Mouse (Mus musculus) liver, adult 2 months (tissue): ENCODE data around the gene Prkab2. TPM values are rescaled to one million over a fixed set of nuclear protein-coding genes. Genes with fewer than 3 reads are reported as not detected.

Experiments
- DNase-seq: peaks from one replicate; pipeline ENCODE4 v3.0.0-alpha.2; 2011; ENCODE audit warnings: low read depth, low spot score; ENCODE audit errors: extremely low read depth
- H3K27ac ChIP-seq: fragments of 200-500 bp; replicated peaks from 2 replicates; pipeline ENCODE4 v1.5.1; 2012; ENCODE audit warnings: low read depth, mild to moderate bottlenecking, control low read depth, inconsistent platforms, low read length; ENCODE audit not compliant: insufficient read depth
- H3K27me3 ChIP-seq: fragments of 200-500 bp; 2 replicates; pipeline ENCODE4 v1.6.1; 2012; ENCODE audit warnings: mild to moderate bottlenecking, moderate library complexity, low read length, inconsistent platforms; ENCODE audit not compliant: control insufficient read depth, insufficient read depth
- H3K36me3 ChIP-seq: fragments of 200-500 bp; 2 replicates; pipeline ENCODE4 v1.6.1; 2012; ENCODE audit warnings: low read length, inconsistent platforms; ENCODE audit not compliant: control insufficient read depth, insufficient read depth
- H3K4me1 ChIP-seq: fragments of 200-500 bp; 2 replicates; pipeline ENCODE4 v1.6.1; 2011; ENCODE audit warnings: low read length; ENCODE audit not compliant: control insufficient read depth, insufficient read depth
- H3K4me3 ChIP-seq: fragments of 200-500 bp; 2 replicates; pipeline ENCODE4 v1.5.1; 2011; ENCODE audit warnings: low read depth, mild to moderate bottlenecking, control low read depth, low read length, moderate library complexity; ENCODE audit not compliant: insufficient read depth
- H3K79me2 ChIP-seq: fragments of 200-500 bp; 2 replicates; pipeline ENCODE4 v1.6.1; 2012; ENCODE audit warnings: inconsistent platforms, mild to moderate bottlenecking, low read length, moderate library complexity; ENCODE audit not compliant: control insufficient read depth, insufficient read depth
- H3K9ac ChIP-seq: fragments of 200-500 bp; 2 replicates; pipeline ENCODE4 v1.6.1; 2012; ENCODE audit warnings: low read depth, mild to moderate bottlenecking, control low read depth, inconsistent platforms, low read length
- CTCF ChIP-seq: fragments of 200-500 bp; IDR thresholded peaks from 2 replicates; pipeline ENCODE4 v1.5.1; 2011; ENCODE audit warnings: low read depth, low read length, control low read depth
- POLR2A ChIP-seq: fragments of 200-500 bp; IDR thresholded peaks from 2 replicates; pipeline ENCODE4 v1.6.1; 2011; ENCODE audit warnings: low read length, control low read depth; ENCODE audit not compliant: insufficient read depth; ENCODE audit errors: extremely low read depth
- WGBS: fragments of 180-500 bp; shearing (Covaris S2); methylation state at CpG from one replicate; pipeline ENCODE4 v1.1.7; 2018; 5-methylcytosine and 5-hydroxymethylcytosine counted together
- polyA plus RNA-seq: library from polyadenylated mRNA; depleted of rRNA; stranded (reverse); fragments of >200 nt; gene quantifications from 2 replicates; pipeline ENCODE4 v1.2.3, GENCODE M21; 2012
- total RNA-seq: library from RNA; depleted of rRNA; stranded (reverse); fragments of >200 nt; gene quantifications from 2 replicates; pipeline ENCODE4 v1.2.3, GENCODE M21; 2014

Prkab2 gene
- total and polyA plus RNA-seq, 2 experiments, result 0.83 to 1.5 TPM

DNA sequence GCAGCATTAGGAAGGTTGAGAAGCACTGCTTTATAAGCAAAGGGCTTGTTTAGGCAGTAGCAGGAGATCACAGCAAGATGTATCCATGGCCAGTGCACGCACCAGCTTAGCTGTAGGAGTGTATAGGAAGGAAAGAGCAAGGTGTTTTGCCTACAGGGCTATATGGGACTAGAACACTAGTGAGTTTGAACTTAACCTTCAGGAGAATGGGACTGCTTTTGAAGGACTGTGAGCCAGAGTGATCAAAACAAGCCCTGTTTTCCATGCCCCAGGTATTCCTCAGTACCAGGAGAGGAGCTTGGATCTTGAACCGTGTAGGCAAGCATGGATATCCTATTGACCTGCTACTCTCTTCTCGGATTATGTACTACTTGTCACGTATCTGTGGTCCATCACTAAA, 16.6 kb upstream of the Prkab2 start:
- peaks cover 17% of the 10 kb centered on the region for H3K4me1 ChIP-seq

DNA sequence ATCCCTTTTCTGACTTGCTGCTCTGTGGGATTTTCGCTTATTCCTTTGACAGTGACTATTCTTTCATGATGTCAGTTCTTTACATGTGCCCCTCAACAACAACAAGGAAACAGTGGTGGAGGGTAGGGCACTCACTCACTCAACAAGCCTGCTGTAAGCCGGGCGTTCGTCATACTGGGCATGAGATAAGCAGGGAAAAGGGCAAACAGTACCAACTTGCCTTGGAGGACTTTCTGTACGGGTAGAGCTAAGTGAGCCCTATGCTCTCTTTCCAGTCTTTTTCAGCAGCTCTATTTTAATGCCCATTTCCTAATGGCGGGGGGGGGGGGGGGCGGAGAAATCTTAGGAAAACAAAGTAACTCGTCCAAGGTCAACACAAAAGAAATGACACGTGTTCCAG, 16.0 kb upstream of the Prkab2 start:
- peaks cover 83% of the 10 kb centered on the region for H3K36me3 ChIP-seq
- peak; percentile 58 for DNase-seq
- H3K27ac ChIP-seq, result peak overlapping the region; percentile 90
- no peak overlapping the region for H3K9ac ChIP-seq
- WGBS, result 40% methylated on average over 9 of the region's 9 CpGs
- TF ChIP-seq POLR2A, result no peak
- no peak for TF ChIP-seq CTCF
- no peaks in the 10 kb centered on the region for H3K79me2 ChIP-seq
- peaks cover 17% of the 10 kb centered on the region; the same call in 1 of the 2 replicates for H3K4me1 ChIP-seq
- no peaks in the 10 kb centered on the region for H3K27me3 ChIP-seq
- no peak overlapping the region for H3K4me3 ChIP-seq

More for the DNA sequence above, 16.6 kb upstream of the Prkab2 start:
- Histone ChIP-seq H3K27me3 (no peaks in the 10 kb centered on the region), H3K36me3 (peaks cover 83% of the 10 kb centered on the region), H3K79me2 (no peaks in the 10 kb centered on the region), H3K27ac (peak overlapping the region; percentile 38; the same call in 1 of the 2 replicates), H3K9ac (0 out of 2 replicates have a peak overlapping the region, but pooled peaks have one; percentile 6), H3K4me3 (no peak overlapping the region)
- DNase-seq, result peak; percentile 54
- WGBS, result 55% methylated on average over 4 of the region's 4 CpGs
- TF ChIP-seq CTCF (no peak), POLR2A (no peak)

DNA sequence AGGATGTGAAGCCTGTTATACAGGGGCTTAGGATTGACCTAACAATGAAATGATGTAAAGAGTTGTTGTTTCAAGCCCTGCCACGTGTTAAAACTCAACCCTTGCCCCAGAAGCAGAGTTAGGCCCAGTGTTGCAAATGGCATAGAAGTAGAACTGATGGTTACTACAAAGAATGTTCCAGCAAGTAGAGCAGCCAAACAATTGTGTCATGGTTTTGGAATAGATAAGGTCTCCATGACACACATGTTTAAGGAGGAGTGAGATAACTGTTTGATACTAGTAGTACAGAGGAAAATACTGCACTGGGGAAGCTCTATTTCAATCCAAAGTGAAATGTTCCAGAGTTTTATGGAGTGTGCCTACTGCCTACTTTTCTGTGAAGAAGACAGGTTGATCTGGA, 9.5 kb upstream of the Prkab2 start:
- peaks cover 30% of the 10 kb centered on the region for H3K4me1 ChIP-seq
- no peaks in the 10 kb centered on the region for H3K27me3 ChIP-seq
- 11% methylated on average over 1 of the region's 1 CpGs for WGBS
- peaks cover 80% of the 10 kb centered on the region for H3K36me3 ChIP-seq
- TF ChIP-seq POLR2A, result no peak
- TF ChIP-seq CTCF, result no peak
- peak; percentile 69 for DNase-seq
- H3K9ac ChIP-seq, result no peak overlapping the region
- H3K27ac ChIP-seq, result peak overlapping the region; percentile 53; the same call in 1 of the 2 replicates
- no peaks in the 10 kb centered on the region for H3K79me2 ChIP-seq
- no peak overlapping the region for H3K4me3 ChIP-seq

DNA sequence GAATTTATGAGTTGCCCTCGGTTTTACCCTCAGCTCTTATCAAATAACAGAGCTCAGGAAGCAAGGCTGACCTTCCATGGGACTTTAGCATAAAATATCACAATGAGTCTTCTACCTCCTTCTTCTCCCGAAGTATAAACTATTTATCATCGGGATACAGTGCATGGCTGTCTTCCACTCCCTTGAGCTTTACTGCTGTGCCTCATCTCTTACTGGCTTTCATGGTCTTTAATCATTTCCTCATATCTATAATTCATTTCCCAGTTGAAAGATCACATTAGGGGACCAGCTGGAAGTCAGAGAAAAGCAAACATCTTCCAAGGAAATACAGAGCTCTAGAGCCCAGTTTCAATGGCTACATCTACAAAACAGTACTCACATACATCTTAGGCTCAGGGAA, 9.0 kb upstream of the Prkab2 start:
- 68% methylated on average over 3 of the region's 3 CpGs for WGBS
- Histone ChIP-seq H3K36me3 (peaks cover 77% of the 10 kb centered on the region), H3K27ac (no peak overlapping the region), H3K27me3 (no peaks in the 10 kb centered on the region), H3K4me1 (peaks cover 30% of the 10 kb centered on the region), H3K79me2 (no peaks in the 10 kb centered on the region), H3K9ac (no peak overlapping the region), H3K4me3 (no peak overlapping the region)
- no peak for DNase-seq
- TF ChIP-seq POLR2A, result no peak
- TF ChIP-seq CTCF, result no peak

DNA sequence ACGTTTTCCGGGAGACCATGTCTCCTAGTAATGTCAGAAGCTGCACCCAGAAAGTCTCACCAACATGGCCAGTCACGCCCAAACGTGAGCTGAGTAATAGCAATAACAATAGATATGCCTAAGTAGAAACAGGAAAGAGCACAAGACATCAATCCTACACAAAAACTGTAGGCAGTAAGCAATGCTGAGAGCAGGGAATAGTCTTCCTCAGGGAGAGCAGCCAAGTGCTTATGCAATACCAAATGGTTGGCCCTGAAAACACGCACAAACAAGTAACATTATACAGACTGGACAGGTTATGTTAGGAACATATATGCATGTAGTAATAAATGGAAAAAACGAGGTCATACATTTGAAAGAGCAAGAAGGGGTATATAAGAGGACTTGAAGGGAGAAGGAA, 8.5 kb upstream of the Prkab2 start:
- Histone ChIP-seq H3K36me3 (peaks cover 73% of the 10 kb centered on the region), H3K4me3 (no peak overlapping the region), H3K79me2 (no peaks in the 10 kb centered on the region), H3K27me3 (no peaks in the 10 kb centered on the region), H3K4me1 (peaks cover 30% of the 10 kb centered on the region), H3K9ac (no peak overlapping the region), H3K27ac (0 out of 2 replicates have a peak overlapping the region, but pooled peaks have one; percentile 23)
- DNase-seq, result peak; percentile 72
- TF ChIP-seq POLR2A (no peak), CTCF (no peak)
- WGBS, result 68% methylated on average over 6 of the region's 6 CpGs

DNA sequence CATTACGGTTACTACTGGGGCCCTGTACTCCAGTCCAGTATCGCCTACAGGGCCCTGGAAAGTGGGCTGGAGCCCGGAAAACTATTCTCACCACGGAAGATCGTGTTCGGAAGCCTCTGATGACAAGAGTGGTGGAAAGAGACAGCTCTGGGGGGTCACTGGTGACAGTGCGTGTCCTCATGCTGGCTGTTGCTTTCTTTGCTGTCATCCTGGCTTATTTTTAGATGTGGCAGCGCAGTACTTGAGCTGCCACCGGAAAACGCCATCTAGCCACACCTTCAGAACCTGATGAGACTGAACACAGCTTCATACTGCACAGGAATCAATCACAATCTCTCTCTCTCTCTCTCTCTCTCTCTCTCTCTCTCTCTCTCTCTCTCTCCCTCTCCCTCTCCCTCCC, 6.4 kb upstream of the Prkab2 start:
- H3K4me3 ChIP-seq, result no peak overlapping the region
- H3K27ac ChIP-seq, result 0 out of 2 replicates have a peak overlapping the region, but pooled peaks have one; percentile 1
- H3K79me2 ChIP-seq, result no peaks in the 10 kb centered on the region
- peak; percentile 12 for DNase-seq
- no peaks in the 10 kb centered on the region for H3K27me3 ChIP-seq
- H3K9ac ChIP-seq, result no peak overlapping the region
- TF ChIP-seq POLR2A (no peak), CTCF (no peak)
- peaks cover 55% of the 10 kb centered on the region for H3K36me3 ChIP-seq
- peaks cover 30% of the 10 kb centered on the region for H3K4me1 ChIP-seq
- WGBS, result 91% methylated on average over 10 of the region's 10 CpGs
